Mouse (Mus musculus): ENCODE results near the gene Cort. TPM values are rescaled to one million over a fixed set of nuclear protein-coding genes. Genes with fewer than 3 reads are reported as not detected.

Cort gene
- total RNA-seq, 1 experiment from 2014 or later, result not detected

Other genes starting within 250 kb of the Cort start
- gene Pex14, start 26.9 kb downstream of the Cort start, total RNA-seq (2017), result 11.8 and 17.9 TPM in 2 replicates
- 15.3 and 16.5 TPM in 2 replicates for gene Dffa, start 22.6 kb downstream of the Cort start, total RNA-seq (2017)
- 20.2 and 29.6 TPM in 2 replicates for gene Cenps, start 10.9 kb upstream of the Cort start, total RNA-seq (2017)
- 29.9 and 40.2 TPM in 2 replicates for gene Pgd, start 40.0 kb upstream of the Cort start, total RNA-seq (2017)
- 12.0 and 14.1 TPM in 2 replicates for gene Kif1b, start 180.9 kb upstream of the Cort start, total RNA-seq (2017)